Mouse (Mus musculus) kidney, embryonic 15.5 days (tissue): ENCODE results near the gene Bcl9l. TPM values are rescaled to one million over a fixed set of nuclear protein-coding genes. Genes with fewer than 3 reads are reported as not detected.

Source experiments
- ATAC-seq: fragments of 200-750 bp; cut with Nextera tagmentation; replicated peaks from 2 replicates; pipeline ENCODE4 v1.8.0; 2017; ENCODE audit warnings: moderate TSS enrichment; ENCODE audit not compliant: low FRiP score
- H3K27ac ChIP-seq: fragments of 300-500 bp; sonication (generic); 2 replicates; pipeline ENCODE4 v1.5.1; 2015; ENCODE audit warnings: mild to moderate bottlenecking, inconsistent platforms
- H3K27me3 ChIP-seq: fragments of 300-500 bp; sonication (generic); 2 replicates; pipeline ENCODE4 v1.6.1; 2015; ENCODE audit warnings: inconsistent platforms
- H3K36me3 ChIP-seq: fragments of 300-500 bp; sonication (generic); 2 replicates; pipeline ENCODE4 v1.6.1; 2015; ENCODE audit warnings: inconsistent platforms
- H3K4me1 ChIP-seq: fragments of 300-500 bp; sonication (generic); 2 replicates; pipeline ENCODE4 v1.6.1; 2015; ENCODE audit warnings: inconsistent platforms
- H3K4me2 ChIP-seq: fragments of 300-500 bp; sonication (generic); 2 replicates; pipeline ENCODE4 v1.6.1; 2015; ENCODE audit warnings: moderate library complexity, mild to moderate bottlenecking, inconsistent platforms
- H3K4me3 ChIP-seq: fragments of 300-500 bp; sonication (generic); replicated peaks from 2 replicates; pipeline ENCODE4 v1.5.1; 2015; ENCODE audit warnings: mild to moderate bottlenecking, inconsistent platforms
- H3K9ac ChIP-seq: fragments of 300-500 bp; sonication (generic); 2 replicates; pipeline ENCODE4 v1.6.1; 2015; ENCODE audit warnings: mild to moderate bottlenecking, inconsistent platforms
- H3K9me3 ChIP-seq: fragments of 300-500 bp; sonication (generic); replicated peaks from 2 replicates; pipeline ENCODE4 v1.6.1; 2016; ENCODE audit warnings: inconsistent platforms
- WGBS: fragments of 180-500 bp; shearing (Covaris S2); methylation state at CpG from one replicate; pipeline ENCODE4 v1.1.7; 2015; ENCODE audit warnings: mixed read lengths; 5-methylcytosine and 5-hydroxymethylcytosine counted together
- polyA plus RNA-seq: library from polyadenylated mRNA; unstranded; fragments of >200 nt; fragmentation: Nextera tagmentation; extraction: Ambion mirVana; gene quantifications from 2 replicates; pipeline ENCODE4 v1.2.1, GENCODE M21; 2015

The Bcl9l gene
- polyA plus RNA-seq, 1 experiment from 2014 or later = 11.7 TPM

DNA sequence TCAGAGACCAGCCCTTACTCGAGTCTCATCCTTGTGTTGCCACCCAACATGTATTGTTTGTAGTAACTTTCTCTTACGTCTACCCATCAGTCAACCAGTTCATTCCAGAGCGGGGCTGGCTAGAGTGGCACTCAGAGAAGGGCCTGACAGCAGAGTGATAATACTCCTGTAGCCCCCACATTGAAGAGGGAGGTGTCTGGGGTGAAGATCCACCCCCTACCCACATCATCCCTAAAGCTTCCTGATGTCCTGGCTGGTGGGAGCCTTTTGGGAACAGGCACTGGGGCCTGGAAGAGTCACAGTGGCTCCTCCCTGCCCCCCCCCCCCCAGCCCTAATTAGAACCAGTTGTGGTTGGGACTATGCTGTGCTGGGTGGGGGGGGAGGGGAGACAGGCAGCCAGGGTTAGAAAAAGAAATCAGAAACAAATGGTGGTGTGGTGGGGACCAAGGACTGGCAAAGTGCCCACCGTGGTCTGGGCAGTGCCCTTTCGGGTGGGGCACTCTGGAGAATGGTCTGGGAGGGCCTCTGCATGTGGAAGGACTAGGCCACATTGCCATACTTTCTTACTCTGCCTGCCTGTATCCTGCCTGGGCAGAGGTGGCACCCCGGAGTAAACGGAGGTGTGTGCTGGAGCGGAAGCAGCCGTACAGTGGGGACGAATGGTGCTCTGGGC, 18.7 kb downstream of the Bcl9l start:
- Histone ChIP-seq H3K36me3 (peaks cover 55% of the 10 kb centered on the region), H3K27ac (peak overlapping the region; percentile 94; the same call in 1 of the 2 replicates), H3K9ac (no peak overlapping the region), H3K4me1 (peaks cover 75% of the 10 kb centered on the region), H3K4me2 (no peak overlapping the region), H3K27me3 (no peaks in the 10 kb centered on the region), H3K4me3 (0 out of 2 replicates have a peak overlapping the region, but pooled peaks have one; percentile 2), H3K9me3 (no peaks in the 10 kb centered on the region)
- WGBS = 62% methylated on average over 10 of the region's 10 CpGs
- ATAC-seq = no peak

GRCm38 (mm10) chr9:44502006-44502405, 19.4 kb downstream of the Bcl9l start:
- Histone ChIP-seq H3K4me1 (peaks cover 68% of the 10 kb centered on the region), H3K4me2 (no peak overlapping the region)

GRCm38 (mm10) chr9:44504893-44505823, 22.5 kb downstream of the Bcl9l start:
- peaks cover 86% of the 10 kb centered on the region for H3K36me3 ChIP-seq

More at GRCm38 (mm10) chr9:44502006-44502405, 19.4 kb downstream of the Bcl9l start:
- H3K27ac ChIP-seq = 0 out of 2 replicates have a peak overlapping the region, but pooled peaks have one; percentile 28
- H3K9ac ChIP-seq = no peak overlapping the region
- WGBS = 2% methylated on average over 4 of the region's 4 CpGs
- H3K4me3 ChIP-seq = 0 out of 2 replicates have a peak overlapping the region, but pooled peaks have one; percentile 2
- no peak for ATAC-seq
- H3K36me3 ChIP-seq = peaks cover 62% of the 10 kb centered on the region
- no peaks in the 10 kb centered on the region for H3K27me3 ChIP-seq
- no peaks in the 10 kb centered on the region for H3K9me3 ChIP-seq

GRCm38 (mm10) chr9:44505824-44506467, 23.3 kb downstream of the Bcl9l start:
- peaks cover 82% of the 10 kb centered on the region for H3K36me3 ChIP-seq
- H3K4me1 ChIP-seq = peaks cover 57% of the 10 kb centered on the region
- WGBS = 59% methylated on average over 23 of the region's 23 CpGs

More at GRCm38 (mm10) chr9:44504893-44505823, 22.5 kb downstream of the Bcl9l start:
- H3K9ac ChIP-seq = peak overlapping the region; percentile 17; the same call in 1 of the 2 replicates
- no peaks in the 10 kb centered on the region for H3K27me3 ChIP-seq
- WGBS = 67% methylated on average over 20 of the region's 20 CpGs
- H3K27ac ChIP-seq = no peak overlapping the region
- H3K9me3 ChIP-seq = no peaks in the 10 kb centered on the region
- H3K4me3 ChIP-seq = no peak overlapping the region
- H3K4me1 ChIP-seq = peaks cover 57% of the 10 kb centered on the region
- no peak overlapping the region for H3K4me2 ChIP-seq
- no peak for ATAC-seq

DNA sequence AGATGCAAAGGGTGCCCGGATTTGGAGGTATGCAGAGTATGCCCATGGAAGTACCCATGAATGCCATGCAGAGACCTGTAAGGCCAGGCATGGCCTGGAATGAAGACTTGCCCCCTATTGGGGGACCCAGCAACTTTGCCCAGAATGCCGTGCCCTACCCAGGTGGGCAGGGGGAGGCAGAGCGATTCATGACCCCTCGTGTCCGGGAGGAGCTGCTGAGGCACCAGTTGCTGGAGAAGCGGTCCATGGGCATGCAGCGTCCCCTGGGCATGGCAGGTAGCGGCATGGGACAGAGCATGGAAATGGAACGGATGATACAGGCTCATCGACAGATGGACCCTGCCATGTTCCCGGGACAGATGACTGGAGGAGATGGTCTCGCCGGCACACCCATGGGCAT, 23.9 kb downstream of the Bcl9l start:
- Histone ChIP-seq H3K36me3 (peaks cover 76% of the 10 kb centered on the region), H3K4me2 (no peak overlapping the region), H3K9me3 (no peaks in the 10 kb centered on the region), H3K4me1 (peaks cover 56% of the 10 kb centered on the region), H3K27me3 (no peaks in the 10 kb centered on the region), H3K4me3 (no peak overlapping the region), H3K27ac (no peak overlapping the region), H3K9ac (no peak overlapping the region)
- 92% methylated on average over 13 of the region's 13 CpGs for WGBS
- no peak for ATAC-seq

More at GRCm38 (mm10) chr9:44505824-44506467, 23.3 kb downstream of the Bcl9l start:
- no peaks in the 10 kb centered on the region for H3K9me3 ChIP-seq
- no peaks in the 10 kb centered on the region for H3K27me3 ChIP-seq
- H3K9ac ChIP-seq = no peak overlapping the region
- H3K4me3 ChIP-seq = no peak overlapping the region
- H3K4me2 ChIP-seq = no peak overlapping the region
- no peak overlapping the region for H3K27ac ChIP-seq
- ATAC-seq = no peak

DNA sequence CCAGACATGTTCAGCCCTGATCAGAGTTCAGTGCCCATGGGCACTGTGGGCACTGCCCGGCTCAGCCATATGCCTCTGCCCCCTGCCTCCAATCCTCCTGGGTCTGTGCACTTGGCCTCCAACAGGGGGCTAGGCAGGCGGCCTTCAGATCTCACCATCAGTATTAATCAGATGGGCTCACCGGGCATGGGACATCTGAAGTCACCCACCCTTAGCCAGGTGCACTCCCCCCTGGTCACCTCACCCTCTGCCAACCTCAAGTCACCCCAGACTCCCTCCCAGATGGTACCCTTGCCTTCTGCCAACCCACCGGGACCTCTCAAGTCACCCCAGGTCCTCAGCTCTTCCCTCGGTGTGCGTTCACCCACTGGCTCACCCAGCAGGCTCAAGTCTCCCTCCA, 24.7 kb downstream of the Bcl9l start:
- no peak overlapping the region for H3K9ac ChIP-seq
- WGBS = 91% methylated on average over 6 of the region's 6 CpGs
- H3K4me3 ChIP-seq = no peak overlapping the region
- H3K9me3 ChIP-seq = no peaks in the 10 kb centered on the region
- no peaks in the 10 kb centered on the region for H3K27me3 ChIP-seq
- H3K4me1 ChIP-seq = peaks cover 57% of the 10 kb centered on the region
- no peak for ATAC-seq
- H3K36me3 ChIP-seq = peaks cover 68% of the 10 kb centered on the region
- H3K27ac ChIP-seq = no peak overlapping the region
- no peak overlapping the region for H3K4me2 ChIP-seq

DNA sequence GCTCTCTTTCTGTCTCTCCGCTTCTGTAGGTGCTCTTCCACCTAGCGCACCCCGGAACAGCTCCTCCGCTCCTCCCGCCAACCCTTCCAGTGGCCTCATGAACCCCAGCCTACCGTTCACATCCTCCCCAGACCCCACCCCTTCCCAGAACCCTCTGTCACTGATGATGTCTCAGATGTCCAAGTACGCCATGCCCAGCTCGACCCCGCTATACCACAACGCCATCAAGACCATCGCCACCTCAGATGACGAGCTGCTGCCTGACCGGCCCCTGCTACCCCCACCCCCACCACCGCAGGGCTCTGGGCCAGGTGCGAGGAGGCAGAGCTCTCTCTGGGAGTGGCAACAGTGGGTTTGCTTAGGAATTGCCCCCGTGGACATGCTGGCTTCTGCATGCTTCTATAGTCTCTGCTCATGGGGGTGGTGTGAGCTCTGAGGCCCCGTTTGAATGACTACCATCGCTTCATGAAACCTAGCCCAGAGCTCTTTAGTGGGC, 25.5 kb downstream of the Bcl9l start:
- Histone ChIP-seq H3K27me3 (no peaks in the 10 kb centered on the region), H3K9ac (no peak overlapping the region), H3K27ac (no peak overlapping the region), H3K4me3 (no peak overlapping the region), H3K4me1 (peaks cover 59% of the 10 kb centered on the region), H3K4me2 (no peak overlapping the region), H3K9me3 (no peaks in the 10 kb centered on the region), H3K36me3 (peaks cover 60% of the 10 kb centered on the region)
- ATAC-seq = no peak
- 83% methylated on average over 18 of the region's 18 CpGs for WGBS

DNA sequence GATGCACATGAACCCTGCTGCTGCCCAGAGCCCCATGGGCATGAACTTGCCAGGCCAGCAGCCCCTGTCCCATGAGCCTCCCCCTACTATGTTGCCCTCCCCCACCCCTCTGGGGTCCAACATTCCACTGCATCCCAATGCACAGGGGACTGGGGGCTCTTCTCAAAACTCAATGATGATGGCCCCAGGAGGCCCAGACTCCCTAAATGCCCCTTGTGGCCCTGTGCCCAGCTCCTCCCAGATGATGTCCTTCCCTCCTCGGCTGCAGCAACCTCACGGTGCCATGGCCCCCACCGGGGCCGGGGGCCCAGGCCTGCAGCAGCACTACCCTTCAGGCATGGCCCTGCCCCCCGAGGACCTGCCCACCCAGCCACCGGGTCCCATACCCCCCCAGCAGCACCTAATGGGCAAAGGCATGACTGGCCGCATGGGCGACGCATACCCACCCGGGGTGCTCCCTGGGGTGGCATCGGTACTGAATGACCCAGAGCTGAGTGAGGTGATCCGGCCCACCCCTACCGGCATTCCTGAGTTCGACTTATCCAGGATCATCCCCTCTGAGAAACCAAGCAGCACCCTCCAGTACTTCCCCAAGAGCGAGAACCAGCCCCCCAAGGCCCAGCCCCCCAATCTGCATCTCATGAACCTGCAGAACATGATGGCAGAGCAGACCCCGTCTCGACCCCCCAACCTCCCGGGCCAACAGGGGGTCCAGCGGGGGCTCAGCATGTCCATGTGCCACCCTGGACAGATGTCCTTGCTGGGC, 26.3 kb downstream of the Bcl9l start:
- Histone ChIP-seq H3K27me3 (no peaks in the 10 kb centered on the region), H3K9me3 (no peaks in the 10 kb centered on the region), H3K4me2 (peak overlapping the region; percentile 63; the same call in 1 of the 2 replicates), H3K9ac (peak overlapping the region; percentile 31), H3K36me3 (peaks cover 53% of the 10 kb centered on the region), H3K4me1 (peaks cover 59% of the 10 kb centered on the region), H3K4me3 (no peak overlapping the region), H3K27ac (no peak overlapping the region)
- no peak for ATAC-seq
- WGBS = 84% methylated on average over 19 of the region's 19 CpGs

- peak; percentile 40 for ATAC-seq
- Histone ChIP-seq H3K4me3 (peak overlapping the region; percentile 38), H3K27me3 (no peaks in the 10 kb centered on the region), H3K9me3 (no peaks in the 10 kb centered on the region), H3K36me3 (peaks cover 47% of the 10 kb centered on the region), H3K9ac (peak overlapping the region; percentile 31), H3K4me2 (peak overlapping the region; percentile 63), H3K27ac (peak overlapping the region; percentile 19; the same call in 1 of the 2 replicates), H3K4me1 (peaks cover 55% of the 10 kb centered on the region)
- WGBS = 13% methylated on average over 27 of the region's 27 CpGs
Observed at GRCm38 (mm10) chr9:44509487-44510354, 27.1 kb downstream of the Bcl9l start.

- no peak overlapping the region for H3K4me3 ChIP-seq
- 0 out of 2 replicates have a peak overlapping the region, but pooled peaks have one; percentile 6 for H3K27ac ChIP-seq
Observed at GRCm38 (mm10) chr9:44510355-44510871, 27.8 kb downstream of the Bcl9l start.

More at GRCm38 (mm10) chr9:44510355-44510871, 27.8 kb downstream of the Bcl9l start:
- Histone ChIP-seq H3K4me1 (peaks cover 54% of the 10 kb centered on the region), H3K9me3 (no peaks in the 10 kb centered on the region), H3K36me3 (peaks cover 40% of the 10 kb centered on the region), H3K4me2 (peak overlapping the region; percentile 63), H3K9ac (no peak overlapping the region), H3K27me3 (no peaks in the 10 kb centered on the region)
- 41% methylated on average over 9 of the region's 9 CpGs for WGBS
- ATAC-seq = no peak
